Mouse (Mus musculus) small intestine, adult 2 months (tissue): Measurements from ENCODE around the gene Golga5. TPM values are rescaled to one million over a fixed set of nuclear protein-coding genes. Genes with fewer than 3 reads are reported as not detected.

Experiments used
- H3K27ac ChIP-seq: fragments of 200-500 bp; 2 replicates; pipeline ENCODE4 v1.5.1; 2012; ENCODE audit warnings: low read depth, low read length, control low read depth, inconsistent platforms; ENCODE audit not compliant: insufficient read depth
- H3K27me3 ChIP-seq: fragments of 200-500 bp; 2 replicates; pipeline ENCODE4 v1.6.1; 2012; ENCODE audit warnings: mild to moderate bottlenecking, moderate library complexity, low read length, inconsistent platforms; ENCODE audit not compliant: control insufficient read depth, insufficient read depth
- H3K36me3 ChIP-seq: fragments of 200-500 bp; 2 replicates; pipeline ENCODE4 v1.6.1; 2012; ENCODE audit warnings: mild to moderate bottlenecking, low read length, control low read depth, inconsistent platforms; ENCODE audit not compliant: control insufficient read depth, insufficient read depth
- H3K4me1 ChIP-seq: fragments of 200-500 bp; 2 replicates; pipeline ENCODE4 v1.6.1; 2012; ENCODE audit warnings: low read length, inconsistent platforms, mixed read lengths; ENCODE audit not compliant: control insufficient read depth, insufficient read depth, insufficient read length
- H3K4me3 ChIP-seq: fragments of 200-500 bp; 2 replicates; pipeline ENCODE4 v1.5.1; 2012; ENCODE audit warnings: low read depth, mild to moderate bottlenecking, control low read depth, inconsistent platforms, low read length, moderate library complexity
- CTCF ChIP-seq: fragments of 200-500 bp; IDR thresholded peaks from 2 replicates; pipeline ENCODE4 v1.5.1; 2012; ENCODE audit warnings: low read depth, mild to moderate bottlenecking, control low read depth, inconsistent platforms, low read length, moderate library complexity, mixed read lengths; ENCODE audit not compliant: insufficient replicate concordance, insufficient read length; ENCODE audit errors: extremely low read depth
- POLR2A ChIP-seq: fragments of 200-500 bp; IDR thresholded peaks from 2 replicates; pipeline ENCODE4 v1.6.1; 2012; ENCODE audit warnings: low read depth, mild to moderate bottlenecking, control low read depth, inconsistent platforms, low read length, moderate library complexity
- WGBS: fragments of 180-500 bp; shearing (Covaris S2); methylation state at CpG from one replicate; pipeline ENCODE4 v1.1.7; 2018; 5-methylcytosine and 5-hydroxymethylcytosine counted together
- polyA plus RNA-seq: library from polyadenylated mRNA; depleted of rRNA; stranded (reverse); fragments of >200 nt; gene quantifications from 2 replicates; pipeline ENCODE4 v1.2.3, GENCODE M21; 2012

Golga5 gene
- polyA plus RNA-seq, 1 experiment = 7.8 TPM

DNA sequence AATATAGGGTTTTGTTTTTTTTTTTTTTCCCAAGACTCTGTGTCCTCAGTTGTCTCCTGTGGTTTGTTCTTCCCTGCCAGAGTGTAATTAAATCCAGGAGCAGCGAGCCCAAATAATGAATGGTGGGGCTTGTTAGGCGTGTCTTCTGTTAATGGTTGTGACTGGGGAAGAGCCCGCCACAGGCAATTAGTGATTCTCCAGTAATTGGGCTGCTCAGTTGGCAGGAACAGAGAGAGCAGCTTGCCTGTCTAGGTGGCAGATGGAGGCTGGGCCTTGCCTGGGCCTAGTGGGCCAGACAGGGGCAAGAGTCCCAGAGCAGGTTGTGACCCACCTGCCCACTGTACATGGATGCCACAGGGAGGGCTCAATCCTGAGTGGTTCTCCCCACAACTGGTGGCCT, 42.4 kb downstream of the Golga5 start:
- Histone ChIP-seq H3K27me3 (no peaks in the 10 kb centered on the region), H3K4me3 (no peak overlapping the region), H3K27ac (no peak overlapping the region), H3K36me3 (no peaks in the 10 kb centered on the region), H3K4me1 (no peaks in the 10 kb centered on the region)
- 50% methylated on average over 3 of the region's 3 CpGs for WGBS
- TF ChIP-seq POLR2A (no peak), CTCF (no peak)

- WGBS = 85% methylated on average over 6 of the region's 6 CpGs
- Histone ChIP-seq H3K27me3 (no peaks in the 10 kb centered on the region), H3K4me1 (peaks cover 4% of the 10 kb centered on the region; the same call in 1 of the 2 replicates), H3K4me3 (no peak overlapping the region), H3K27ac (no peak overlapping the region), H3K36me3 (no peaks in the 10 kb centered on the region)
- TF ChIP-seq CTCF = no peak
- no peak for TF ChIP-seq POLR2A
Measured at GRCm38 (mm10) chr12:102514151-102514550, 45.2 kb downstream of the Golga5 start.

- H3K4me1 ChIP-seq = peaks cover 4% of the 10 kb centered on the region; the same call in 1 of the 2 replicates
- TF ChIP-seq POLR2A (no peak), CTCF (no peak)
- H3K4me3 ChIP-seq = no peak overlapping the region
- no peak overlapping the region for H3K27ac ChIP-seq
- H3K36me3 ChIP-seq = no peaks in the 10 kb centered on the region
- no peaks in the 10 kb centered on the region for H3K27me3 ChIP-seq
- 93% methylated on average over 6 of the region's 6 CpGs for WGBS
Measured at GRCm38 (mm10) chr12:102514751-102515150, 45.8 kb downstream of the Golga5 start.

DNA sequence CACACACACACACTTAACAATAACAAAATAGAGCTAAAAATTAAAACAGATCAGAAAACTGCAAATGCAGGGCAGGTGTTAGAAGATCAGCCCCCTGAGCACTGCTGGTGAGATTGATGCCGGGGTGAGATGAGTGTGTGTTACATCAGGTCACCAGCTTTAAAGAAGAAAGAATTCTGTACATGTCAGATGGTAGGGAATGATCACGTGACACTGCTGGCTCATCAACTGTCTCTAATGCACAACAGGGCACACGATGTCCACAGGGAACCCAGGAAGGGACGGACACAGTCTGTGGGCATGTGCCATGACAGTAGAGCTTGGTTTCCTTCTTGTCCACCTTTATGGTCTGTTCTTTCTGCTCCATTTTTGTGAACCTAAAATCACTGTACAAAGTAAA, 47.2 kb downstream of the Golga5 start:
- Histone ChIP-seq H3K27me3 (no peaks in the 10 kb centered on the region), H3K36me3 (no peaks in the 10 kb centered on the region), H3K4me3 (no peak overlapping the region), H3K27ac (no peak overlapping the region), H3K4me1 (peaks cover 5% of the 10 kb centered on the region; the same call in 1 of the 2 replicates)
- TF ChIP-seq POLR2A (no peak), CTCF (no peak)
- WGBS = 80% methylated on average over 4 of the region's 4 CpGs

DNA sequence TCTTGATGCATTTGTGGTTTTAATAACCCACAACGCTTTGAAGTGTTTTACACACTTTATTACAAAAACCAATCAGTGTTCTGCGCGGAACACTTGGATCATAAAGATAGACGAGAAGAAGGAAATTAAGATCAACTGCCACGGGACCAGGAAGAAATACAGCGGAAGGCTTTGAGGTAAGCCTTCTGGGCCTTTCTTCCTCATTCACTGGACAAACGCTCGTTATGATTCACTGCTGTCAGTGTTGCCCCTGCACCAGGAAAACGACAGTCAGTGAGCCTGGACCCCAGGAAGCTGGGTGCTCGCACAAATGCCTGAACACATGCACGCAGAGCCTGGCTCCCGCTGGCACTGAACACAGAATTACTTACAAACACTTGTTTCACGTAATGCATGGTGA, 48.7 kb downstream of the Golga5 start:
- Histone ChIP-seq H3K36me3 (no peaks in the 10 kb centered on the region), H3K4me3 (no peak overlapping the region), H3K27me3 (no peaks in the 10 kb centered on the region), H3K4me1 (peaks cover 14% of the 10 kb centered on the region; the same call in 1 of the 2 replicates), H3K27ac (no peak overlapping the region)
- TF ChIP-seq POLR2A = no peak
- TF ChIP-seq CTCF = no peak
- 30% methylated on average over 13 of the region's 13 CpGs for WGBS

DNA sequence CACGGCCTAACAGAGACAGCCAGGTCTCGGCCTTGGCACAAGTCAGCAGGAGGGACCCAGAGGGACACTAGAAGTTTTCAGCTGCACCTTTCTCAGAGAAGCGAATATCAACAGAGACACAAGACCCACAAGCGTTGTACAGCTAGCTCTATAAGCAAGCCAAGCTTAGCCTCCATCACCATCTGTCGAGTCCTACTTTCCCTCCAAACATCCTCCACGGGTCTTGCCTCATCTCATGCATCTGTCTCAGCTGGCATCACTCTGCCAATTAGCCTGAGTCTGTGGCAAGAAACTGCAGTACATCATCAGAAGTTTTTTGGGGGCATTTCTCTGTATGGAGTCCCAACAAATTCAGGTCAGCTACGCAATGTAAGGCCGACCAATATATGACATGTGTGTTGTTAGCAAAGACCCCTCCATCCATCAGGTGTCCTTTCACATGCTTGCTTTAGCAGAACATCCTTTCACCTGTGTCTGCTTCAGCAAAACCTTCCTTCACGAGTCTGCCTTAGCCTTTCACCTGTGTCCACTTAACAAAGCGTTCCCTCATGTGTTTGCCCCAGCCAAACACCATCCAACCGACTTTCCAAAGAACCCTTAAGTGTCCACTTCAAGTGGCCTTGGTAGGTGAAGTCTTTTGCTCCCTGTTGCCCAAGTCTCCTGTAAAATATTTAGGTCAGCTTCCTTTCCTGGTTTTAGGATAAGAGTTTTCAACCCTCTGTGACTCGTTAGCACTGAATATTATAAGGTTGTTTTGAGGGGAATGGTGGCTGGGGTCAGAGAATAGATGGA, 51.2 kb downstream of the Golga5 start:
- Histone ChIP-seq H3K4me3 (no peak overlapping the region), H3K27me3 (no peaks in the 10 kb centered on the region), H3K27ac (no peak overlapping the region), H3K36me3 (no peaks in the 10 kb centered on the region), H3K4me1 (peaks cover 17% of the 10 kb centered on the region; the same call in 1 of the 2 replicates)
- TF ChIP-seq CTCF (no peak), POLR2A (no peak)
- 93% methylated on average over 12 of the region's 12 CpGs for WGBS

GRCm38 (mm10) chr12:102521777-102522319, 52.9 kb downstream of the Golga5 start:
- Histone ChIP-seq H3K27me3 (no peaks in the 10 kb centered on the region), H3K36me3 (no peaks in the 10 kb centered on the region), H3K4me1 (peaks cover 16% of the 10 kb centered on the region; the same call in 1 of the 2 replicates), H3K4me3 (no peak overlapping the region), H3K27ac (no peak overlapping the region)
- TF ChIP-seq CTCF (no peak), POLR2A (no peak)
- WGBS = 18% methylated on average over 13 of the region's 13 CpGs

- H3K36me3 ChIP-seq = no peaks in the 10 kb centered on the region
- H3K27me3 ChIP-seq = no peaks in the 10 kb centered on the region
- peaks cover 13% of the 10 kb centered on the region; the same call in 1 of the 2 replicates for H3K4me1 ChIP-seq
- H3K4me3 ChIP-seq = no peak overlapping the region
- TF ChIP-seq POLR2A = no peak
- no peak for TF ChIP-seq CTCF
- no peak overlapping the region for H3K27ac ChIP-seq
- WGBS = 70% methylated on average over 3 of the region's 3 CpGs
Measured at GRCm38 (mm10) chr12:102524216-102524615, 55.3 kb downstream of the Golga5 start.
